Mouse (Mus musculus) bone marrow, adult 2 months (tissue): Measurements from ENCODE around the gene Cys1. TPM values are rescaled to one million over a fixed set of nuclear protein-coding genes. Genes with fewer than 3 reads are reported as not detected.

Source experiments
- H3K27ac ChIP-seq: fragments of 200-500 bp; 2 replicates; pipeline ENCODE4 v1.5.1; 2012; ENCODE audit warnings: low read depth, mild to moderate bottlenecking, control low read depth, inconsistent platforms, low read length; ENCODE audit not compliant: control insufficient read depth, poor library complexity, insufficient read depth
- H3K4me1 ChIP-seq: fragments of 200-500 bp; 2 replicates; pipeline ENCODE4 v1.6.1; 2011; ENCODE audit warnings: low read length; ENCODE audit not compliant: control insufficient read depth, insufficient read depth
- H3K4me3 ChIP-seq: fragments of 200-500 bp; replicated peaks from 2 replicates; pipeline ENCODE3; 2011; ENCODE audit warnings: mild to moderate bottlenecking, low read depth, low read length, control low read depth; ENCODE audit not compliant: control insufficient read depth
- CTCF ChIP-seq: fragments of 200-500 bp; IDR thresholded peaks from 2 replicates; pipeline ENCODE4 v1.5.1; 2011; ENCODE audit warnings: low read length, control low read depth; ENCODE audit not compliant: control insufficient read depth, insufficient read depth
- POLR2A ChIP-seq: fragments of 200-500 bp; IDR thresholded peaks from 2 replicates; pipeline ENCODE4 v1.6.1; 2011; ENCODE audit warnings: low read depth, mild to moderate bottlenecking, control low read depth, low read length, borderline replicate concordance; ENCODE audit not compliant: control insufficient read depth
- WGBS: fragments of 180-500 bp; shearing (Covaris S2); methylation state at CpG from one replicate; pipeline ENCODE4 v1.1.7; 2018; 5-methylcytosine and 5-hydroxymethylcytosine counted together
- polyA plus RNA-seq: library from polyadenylated mRNA; stranded (reverse); fragments of >200 nt; gene quantifications from 2 replicates; pipeline ENCODE4 v1.2.4, GENCODE M21; 2011; ENCODE audit warnings: low replicate concordance; ENCODE audit not compliant: missing spikeins, insufficient read depth, insufficient read length

Cys1 gene
- polyA plus RNA-seq, 1 experiment, result 3.0 TPM

- TF ChIP-seq CTCF (no peak), POLR2A (no peak)
- peaks cover 3% of the 10 kb centered on the region; the same call in 1 of the 2 replicates for H3K4me1 ChIP-seq
- 89% methylated on average over 8 of the region's 8 CpGs for WGBS
- H3K27ac ChIP-seq, result no peak overlapping the region
- H3K4me3 ChIP-seq, result no peak overlapping the region
Measured at GRCm38 (mm10) chr12:24712396-24712795, 30.8 kb upstream of the Cys1 start.

- Histone ChIP-seq H3K27ac (no peak overlapping the region; the same call in 1 of the 2 replicates), H3K4me1 (peaks cover 3% of the 10 kb centered on the region; the same call in 1 of the 2 replicates), H3K4me3 (peak overlapping the region; percentile 45)
- WGBS, result 54% methylated on average over 5 of the region's 5 CpGs
- TF ChIP-seq CTCF (peak; percentile 75), POLR2A (no peak)
Measured at GRCm38 (mm10) chr12:24710672-24711071, 29.1 kb upstream of the Cys1 start.

GRCm38 (mm10) chr12:24709831-24710508 is 28.4 kb upstream of the Cys1 start:
- H3K4me1 ChIP-seq, result peaks cover 3% of the 10 kb centered on the region
- TF ChIP-seq CTCF, result no peak
- TF ChIP-seq POLR2A, result no peak
- 29% methylated on average over 5 of the region's 5 CpGs for WGBS
- H3K27ac ChIP-seq, result no peak overlapping the region; the same call in 1 of the 2 replicates
- H3K4me3 ChIP-seq, result peak overlapping the region; percentile 100

- no peak for TF ChIP-seq CTCF
- TF ChIP-seq POLR2A, result no peak
- peak overlapping the region; percentile 100 for H3K4me3 ChIP-seq
- H3K27ac ChIP-seq, result peak overlapping the region; percentile 5; the same call in 1 of the 2 replicates
- 5% methylated on average over 6 of the region's 6 CpGs for WGBS
- peaks cover 3% of the 10 kb centered on the region for H3K4me1 ChIP-seq
Measured at GRCm38 (mm10) chr12:24709409-24709808, 27.8 kb upstream of the Cys1 start.

- Histone ChIP-seq H3K4me1 (peaks cover 3% of the 10 kb centered on the region), H3K4me3 (peak overlapping the region; percentile 100), H3K27ac (peak overlapping the region; percentile 90)
- WGBS, result under 1% methylated on average over 17 of the region's 17 CpGs
- TF ChIP-seq CTCF (no peak), POLR2A (no peak)
Measured at GRCm38 (mm10) chr12:24708824-24709218, 27.2 kb upstream of the Cys1 start.

- H3K27ac ChIP-seq, result peak within 1 kb of the TSS; percentile 90
- peak within 1 kb of the TSS; percentile 100 for H3K4me3 ChIP-seq
- H3K4me1 ChIP-seq, result peaks cover 3% of the 10 kb centered on the region
- TF ChIP-seq CTCF (peak; percentile 75), POLR2A (peak; percentile 82; the same call in 1 of the 2 replicates)
- WGBS, result under 1% methylated on average over 83 of the region's 83 CpGs
Measured at GRCm38 (mm10) chr12:24707954-24708823, 26.6 kb upstream of the Cys1 start, which contains the start of gene Rrm2. TSS of gene Rrm2 (plus strand) at chr12:24708241.

GRCm38 (mm10) chr12:24707480-24707802 is 25.8 kb upstream of the Cys1 start:
- WGBS, result under 1% methylated on average over 9 of the region's 9 CpGs
- Histone ChIP-seq H3K27ac (peak overlapping the region; percentile 90), H3K4me1 (peaks cover 3% of the 10 kb centered on the region), H3K4me3 (peak overlapping the region; percentile 100)
- TF ChIP-seq CTCF (no peak), POLR2A (no peak)

- TF ChIP-seq POLR2A, result peak; percentile 80; the same call in 1 of the 2 replicates
- TF ChIP-seq CTCF, result no peak
Measured at GRCm38 (mm10) chr12:24706764-24707479, 25.3 kb upstream of the Cys1 start.

More at GRCm38 (mm10) chr12:24706764-24707479, 25.3 kb upstream of the Cys1 start:
- Histone ChIP-seq H3K4me1 (peaks cover 3% of the 10 kb centered on the region), H3K4me3 (peak overlapping the region; percentile 100), H3K27ac (peak overlapping the region; percentile 90)
- under 1% methylated on average over 27 of the region's 27 CpGs for WGBS
